Mouse (Mus musculus) heart, postnatal 0 days (tissue): ENCODE results near the gene Ccl27a.
"Not testable (repeated sequence)": the region's sequence is repeated elsewhere in the genome, so short reads cannot be mapped to it uniquely, and the experiment has no call there.

Experiments
- CTCF ChIP-seq: IDR thresholded peaks from 2 replicates; pipeline ENCODE4 v1.5.1; 2016; ENCODE audit warnings: antibody characterized with exemption, control low read depth, low read depth
- EP300 ChIP-seq: IDR thresholded peaks from 2 replicates; pipeline ENCODE4 v1.6.1; 2016; ENCODE audit warnings: antibody characterized with exemption, low read depth

DNA sequence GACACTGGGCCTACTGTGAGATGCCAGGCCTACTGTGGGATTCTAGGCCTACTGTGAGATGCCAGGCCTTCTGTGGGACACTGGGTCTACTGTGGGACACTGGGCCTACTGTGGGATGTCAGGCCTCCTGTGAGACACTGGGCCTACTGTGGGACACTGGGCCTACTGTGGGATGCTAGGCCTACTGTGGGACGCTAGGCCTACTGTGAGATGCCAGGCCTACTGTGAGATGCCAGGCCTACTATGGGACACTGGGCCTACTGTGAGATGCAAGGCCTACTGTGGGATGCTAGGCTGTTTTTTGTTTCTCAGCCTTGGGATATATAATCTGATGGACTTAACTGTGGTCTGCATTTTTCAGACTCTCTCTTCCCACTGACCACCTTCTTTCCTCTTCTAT lies 1.8 kb upstream of the Ccl27a start:
- not testable (repeated sequence) for TF ChIP-seq CTCF, EP300
